Mouse (Mus musculus): ENCODE results near the gene Gabrd. TPM values are rescaled to one million over a fixed set of nuclear protein-coding genes. Genes with fewer than 3 reads are reported as not detected.

Gene Gabrd
- polyA plus RNA-seq, 1 experiment from 2014 or later = not detected

- Histone ChIP-seq H3K4me2 (ENCODE audit: low read depth, low read length) (peak overlapping the region; percentile 64), H3K4me1 (ENCODE audit: control insufficient read depth, insufficient read depth, low read length) (no peaks in the 10 kb centered on the region), H3K9me3 (replicated peaks; ENCODE audit: control insufficient read depth, low read length) (no peaks in the 10 kb centered on the region), H3K4me3 (ENCODE audit: low read depth, low read length) (peak overlapping the region; percentile 41), H3K36me3 (replicated peaks; ENCODE audit: control insufficient read depth, insufficient read depth, low read depth, low read length) (no peaks in the 10 kb centered on the region), H3K27ac (replicated peaks; ENCODE audit: low read depth, low read length) (no peak overlapping the region), H3K27me3 (ENCODE audit: control insufficient read depth, insufficient read depth, low read length) (peaks cover 35% of the 10 kb centered on the region), H3K9ac (replicated peaks; ENCODE audit: low read length) (peak overlapping the region; percentile 28; the same call in 1 of the 2 replicates)
- DNase-seq (ENCODE audit: low spot score) (peak; percentile 9), ATAC-seq (replicated peaks; ENCODE audit: insufficient number of reproducible peaks, low FRiP score, low TSS enrichment, low read depth) (0 out of 2 replicates have a peak, but pooled peaks have one; percentile 7)
- WGBS = under 1% methylated on average over 41 of the region's 42 CpGs
These were observed 37.1 kb downstream of the Gabrd start for GRCm38 (mm10) chr4:155360856-155361255.

GRCm38 (mm10) chr4:155359560-155360464 is 38.1 kb downstream of the Gabrd start:
- Histone ChIP-seq H3K9ac (replicated peaks; ENCODE audit: low read length) (no peak overlapping the region), H3K27ac (replicated peaks; ENCODE audit: low read depth, low read length) (no peak overlapping the region), H3K4me2 (ENCODE audit: low read depth, low read length) (no peak overlapping the region), H3K4me1 (ENCODE audit: control insufficient read depth, insufficient read depth, low read length) (no peaks in the 10 kb centered on the region), H3K9me3 (replicated peaks; ENCODE audit: control insufficient read depth, low read length) (no peaks in the 10 kb centered on the region), H3K36me3 (replicated peaks; ENCODE audit: control insufficient read depth, insufficient read depth, low read depth, low read length) (no peaks in the 10 kb centered on the region), H3K4me3 (ENCODE audit: low read depth, low read length) (no peak overlapping the region), H3K27me3 (ENCODE audit: control insufficient read depth, insufficient read depth, low read length) (peaks cover 35% of the 10 kb centered on the region)
- DNase-seq (ENCODE audit: low spot score) (no peak), ATAC-seq (replicated peaks; ENCODE audit: insufficient number of reproducible peaks, low FRiP score, low TSS enrichment, low read depth) (no peak)
- WGBS = 36% methylated on average over 12 of the region's 12 CpGs

GRCm38 (mm10) chr4:155357601-155358000 is 40.3 kb downstream of the Gabrd start:
- Histone ChIP-seq H3K9me3 (replicated peaks; ENCODE audit: control insufficient read depth, low read length) (no peaks in the 10 kb centered on the region), H3K27me3 (ENCODE audit: control insufficient read depth, insufficient read depth, low read length) (peaks cover 32% of the 10 kb centered on the region), H3K9ac (replicated peaks; ENCODE audit: low read length) (no peak overlapping the region), H3K4me1 (ENCODE audit: control insufficient read depth, insufficient read depth, low read length) (no peaks in the 10 kb centered on the region), H3K36me3 (replicated peaks; ENCODE audit: control insufficient read depth, insufficient read depth, low read depth, low read length) (no peaks in the 10 kb centered on the region), H3K27ac (replicated peaks; ENCODE audit: low read depth, low read length) (no peak overlapping the region), H3K4me3 (ENCODE audit: low read depth, low read length) (no peak overlapping the region), H3K4me2 (ENCODE audit: low read depth, low read length) (no peak overlapping the region)
- DNase-seq (ENCODE audit: low spot score) (no peak), ATAC-seq (replicated peaks; ENCODE audit: insufficient number of reproducible peaks, low FRiP score, low TSS enrichment, low read depth) (no peak)
- WGBS = 46% methylated on average over 2 of the region's 2 CpGs

- H3K4me2 ChIP-seq (ENCODE audit: low read depth, low read length) = no peak overlapping the region
- no peak for DNase-seq (ENCODE audit: low spot score)
- H3K4me3 ChIP-seq (ENCODE audit: low read depth, low read length) = no peak overlapping the region
- no peaks in the 10 kb centered on the region for H3K36me3 ChIP-seq (replicated peaks; ENCODE audit: control insufficient read depth, insufficient read depth, low read depth, low read length)
- WGBS = 92% methylated on average over 10 of the region's 10 CpGs
- no peak overlapping the region for H3K9ac ChIP-seq (replicated peaks; ENCODE audit: low read length)
- H3K27me3 ChIP-seq (ENCODE audit: control insufficient read depth, insufficient read depth, low read length) = peaks cover 20% of the 10 kb centered on the region
- H3K9me3 ChIP-seq (replicated peaks; ENCODE audit: control insufficient read depth, low read length) = no peaks in the 10 kb centered on the region
- H3K27ac ChIP-seq (replicated peaks; ENCODE audit: low read depth, low read length) = no peak overlapping the region
- no peaks in the 10 kb centered on the region for H3K4me1 ChIP-seq (ENCODE audit: control insufficient read depth, insufficient read depth, low read length)
- no peak for ATAC-seq (replicated peaks; ENCODE audit: insufficient number of reproducible peaks, low FRiP score, low TSS enrichment, low read depth)
These were observed 41.6 kb downstream of the Gabrd start for GRCm38 (mm10) chr4:155356354-155356753.

- no peak for ATAC-seq (replicated peaks; ENCODE audit: insufficient number of reproducible peaks, low FRiP score, low TSS enrichment, low read depth)
- Histone ChIP-seq H3K36me3 (replicated peaks; ENCODE audit: control insufficient read depth, insufficient read depth, low read depth, low read length) (no peaks in the 10 kb centered on the region), H3K9me3 (replicated peaks; ENCODE audit: control insufficient read depth, low read length) (no peaks in the 10 kb centered on the region), H3K9ac (replicated peaks; ENCODE audit: low read length) (no peak overlapping the region), H3K4me3 (ENCODE audit: low read depth, low read length) (no peak overlapping the region), H3K27ac (replicated peaks; ENCODE audit: low read depth, low read length) (no peak overlapping the region), H3K4me2 (ENCODE audit: low read depth, low read length) (no peak overlapping the region), H3K27me3 (ENCODE audit: control insufficient read depth, insufficient read depth, low read length) (peaks cover 4% of the 10 kb centered on the region), H3K4me1 (ENCODE audit: control insufficient read depth, insufficient read depth, low read length) (no peaks in the 10 kb centered on the region)
- DNase-seq (ENCODE audit: low spot score) = no peak
- 81% methylated on average over 7 of the region's 7 CpGs for WGBS
These were observed 43.4 kb downstream of the Gabrd start for GRCm38 (mm10) chr4:155354546-155354945.

- DNase-seq (ENCODE audit: low spot score) = no peak
- Histone ChIP-seq H3K4me2 (ENCODE audit: low read depth, low read length) (no peak overlapping the region), H3K4me1 (ENCODE audit: control insufficient read depth, insufficient read depth, low read length) (no peaks in the 10 kb centered on the region), H3K9ac (replicated peaks; ENCODE audit: low read length) (no peak overlapping the region), H3K27me3 (ENCODE audit: control insufficient read depth, insufficient read depth, low read length) (no peaks in the 10 kb centered on the region), H3K27ac (replicated peaks; ENCODE audit: low read depth, low read length) (no peak overlapping the region), H3K9me3 (replicated peaks; ENCODE audit: control insufficient read depth, low read length) (no peaks in the 10 kb centered on the region), H3K4me3 (ENCODE audit: low read depth, low read length) (no peak overlapping the region), H3K36me3 (replicated peaks; ENCODE audit: control insufficient read depth, insufficient read depth, low read depth, low read length) (no peaks in the 10 kb centered on the region)
- no peak for ATAC-seq (replicated peaks; ENCODE audit: insufficient number of reproducible peaks, low FRiP score, low TSS enrichment, low read depth)
- 89% methylated on average over 6 of the region's 6 CpGs for WGBS
These were observed 43.9 kb downstream of the Gabrd start for GRCm38 (mm10) chr4:155354035-155354434.

GRCm38 (mm10) chr4:155352581-155352980 is 45.3 kb downstream of the Gabrd start:
- no peak for ATAC-seq (replicated peaks; ENCODE audit: insufficient number of reproducible peaks, low FRiP score, low TSS enrichment, low read depth)
- Histone ChIP-seq H3K9ac (replicated peaks; ENCODE audit: low read length) (no peak overlapping the region), H3K4me2 (ENCODE audit: low read depth, low read length) (no peak overlapping the region), H3K36me3 (replicated peaks; ENCODE audit: control insufficient read depth, insufficient read depth, low read depth, low read length) (no peaks in the 10 kb centered on the region), H3K9me3 (replicated peaks; ENCODE audit: control insufficient read depth, low read length) (no peaks in the 10 kb centered on the region), H3K4me3 (ENCODE audit: low read depth, low read length) (no peak overlapping the region), H3K27me3 (ENCODE audit: control insufficient read depth, insufficient read depth, low read length) (no peaks in the 10 kb centered on the region), H3K4me1 (ENCODE audit: control insufficient read depth, insufficient read depth, low read length) (no peaks in the 10 kb centered on the region), H3K27ac (replicated peaks; ENCODE audit: low read depth, low read length) (no peak overlapping the region)
- 86% methylated on average over 3 of the region's 3 CpGs for WGBS
- no peak for DNase-seq (ENCODE audit: low spot score)

GRCm38 (mm10) chr4:155346350-155346749 is 51.6 kb downstream of the Gabrd start:
- H3K9me3 ChIP-seq (replicated peaks; ENCODE audit: control insufficient read depth, low read length) = no peaks in the 10 kb centered on the region
- H3K27me3 ChIP-seq (ENCODE audit: control insufficient read depth, insufficient read depth, low read length) = peaks cover 2% of the 10 kb centered on the region; the same call in 1 of the 2 replicates
- 90% methylated on average over 12 of the region's 12 CpGs for WGBS
- no peak overlapping the region for H3K4me2 ChIP-seq (ENCODE audit: low read depth, low read length)
- H3K4me1 ChIP-seq (ENCODE audit: control insufficient read depth, insufficient read depth, low read length) = peaks cover 7% of the 10 kb centered on the region
- H3K36me3 ChIP-seq (replicated peaks; ENCODE audit: control insufficient read depth, insufficient read depth, low read depth, low read length) = no peaks in the 10 kb centered on the region
- no peak overlapping the region for H3K9ac ChIP-seq (replicated peaks; ENCODE audit: low read length)
- no peak overlapping the region for H3K4me3 ChIP-seq (ENCODE audit: low read depth, low read length)
- DNase-seq (ENCODE audit: low spot score) = no peak
- ATAC-seq (replicated peaks; ENCODE audit: insufficient number of reproducible peaks, low FRiP score, low TSS enrichment, low read depth) = no peak
- H3K27ac ChIP-seq (replicated peaks; ENCODE audit: low read depth, low read length) = no peak overlapping the region

All from embryonic facial prominence, embryonic 11.5 days (tissue).